Mouse (Mus musculus): ENCODE measurements around the gene Rnf115. TPM values are rescaled to one million over a fixed set of nuclear protein-coding genes. Genes with fewer than 3 reads are reported as not detected.

Gene Rnf115
- polyA plus RNA-seq (2012; rRNA removed; ENCODE audit: low replicate concordance) = 8.6 and 9.7 TPM in 2 replicates

GRCm38 (mm10) chr3:96727343-96727827, at the start of gene Rnf115, which contains the start of gene Polr3c:
TSS of gene Rnf115 (plus strand) at chr3:96727664.
TSS of gene Polr3c (minus strand) at chr3:96727628.

GRCm38 (mm10) chr3:96696198-96696765, 31.2 kb upstream of the Rnf115 start, which contains the start of gene Pias3:
TSS of gene Pias3 (plus strand) at chr3:96696384.

GRCm38 (mm10) chr3:96707903-96708683, 19.4 kb upstream of the Rnf115 start, which contains the start of gene Nudt17:
TSS of gene Nudt17 (minus strand) at chr3:96708562.

GRCm38 (mm10) chr3:96828984-96829383, 101.5 kb downstream of the Rnf115 start, which contains the start of the genes Pdzk1 and Cd160:
TSS of gene Pdzk1 (plus strand) at chr3:96829284.
TSS of gene Cd160 (minus strand) at chr3:96829351.

Other genes starting within 250 kb of the Rnf115 start
- gene Hfe2, start 202.5 kb upstream of the Rnf115 start, polyA plus RNA-seq (2012; rRNA removed; ENCODE audit: low replicate concordance) = 0.09 TPM in 1 of 2 replicates, not detected in the other
- 252 and 270 TPM in 2 replicates for gene Txnip, start 169.7 kb upstream of the Rnf115 start, polyA plus RNA-seq (2012; rRNA removed; ENCODE audit: low replicate concordance)
- not detected in 2 replicates for gene Gm16253, start 150.7 kb upstream of the Rnf115 start, polyA plus RNA-seq (2012; rRNA removed; ENCODE audit: low replicate concordance)
- 6.9 and 7.5 TPM in 2 replicates for gene Polr3gl, start 133.5 kb upstream of the Rnf115 start, polyA plus RNA-seq (2012; rRNA removed; ENCODE audit: low replicate concordance)
- gene Ankrd34a, start 131.0 kb upstream of the Rnf115 start, polyA plus RNA-seq (2012; rRNA removed; ENCODE audit: low replicate concordance) = 0.27 and 0.53 TPM in 2 replicates
- gene Lix1l, start 126.5 kb upstream of the Rnf115 start, polyA plus RNA-seq (2012; rRNA removed; ENCODE audit: low replicate concordance) = 3.6 and 5.3 TPM in 2 replicates
- gene Rbm8a, start 97.7 kb upstream of the Rnf115 start, polyA plus RNA-seq (2012; rRNA removed; ENCODE audit: low replicate concordance) = 2.2 and 2.3 TPM in 2 replicates
- 15.2 and 21.5 TPM in 2 replicates for gene Pex11b, start 92.3 kb upstream of the Rnf115 start, polyA plus RNA-seq (2012; rRNA removed; ENCODE audit: low replicate concordance)
- gene Gm42957, start 92.2 kb upstream of the Rnf115 start, polyA plus RNA-seq (2012; rRNA removed; ENCODE audit: low replicate concordance) = not detected in 2 replicates
- gene Itga10, start 82.1 kb upstream of the Rnf115 start, polyA plus RNA-seq (2012; rRNA removed; ENCODE audit: low replicate concordance) = 0.72 and 0.88 TPM in 2 replicates
- gene Ankrd35, start 57.5 kb upstream of the Rnf115 start, polyA plus RNA-seq (2012; rRNA removed; ENCODE audit: low replicate concordance) = 0.14 and 0.71 TPM in 2 replicates
- 15.4 and 22.8 TPM in 2 replicates for gene Pias3, start 31.3 kb upstream of the Rnf115 start, polyA plus RNA-seq (2012; rRNA removed; ENCODE audit: low replicate concordance)
- gene Nudt17, start 19.1 kb upstream of the Rnf115 start, polyA plus RNA-seq (2012; rRNA removed; ENCODE audit: low replicate concordance) = 2.1 and 2.7 TPM in 2 replicates
- gene Polr3c, start within 50 bp of the Rnf115 start, polyA plus RNA-seq (2012; rRNA removed; ENCODE audit: low replicate concordance) = 27.8 and 31.3 TPM in 2 replicates
- gene Pdzk1, start 101.6 kb downstream of the Rnf115 start, polyA plus RNA-seq (2012; rRNA removed; ENCODE audit: low replicate concordance) = 8.1 and 38.9 TPM in 2 replicates
- 0.33 and 1.5 TPM in 2 replicates for gene Cd160, start 101.7 kb downstream of the Rnf115 start, polyA plus RNA-seq (2012; rRNA removed; ENCODE audit: low replicate concordance)
- gene Gja5, start 177.0 kb downstream of the Rnf115 start, polyA plus RNA-seq (2012; rRNA removed; ENCODE audit: low replicate concordance) = 0.71 and 0.92 TPM in 2 replicates
- 18.5 and 22.4 TPM in 2 replicates for gene Gpr89, start 177.7 kb downstream of the Rnf115 start, polyA plus RNA-seq (2012; rRNA removed; ENCODE audit: low replicate concordance)
- gene Gja8, start 198.4 kb downstream of the Rnf115 start, polyA plus RNA-seq (2012; rRNA removed; ENCODE audit: low replicate concordance) = not detected in 2 replicates

Data from duodenum, adult 2 months (tissue).